Mouse (Mus musculus) hindbrain, postnatal 0 days (tissue): ENCODE data around the gene D8Ertd738e. TPM values are rescaled to one million over a fixed set of nuclear protein-coding genes. Genes with fewer than 3 reads are reported as not detected.

Source experiments
- ATAC-seq: fragments of 200-750 bp; cut with Nextera tagmentation; 2 replicates; pipeline ENCODE4 v1.8.0; 2017; ENCODE audit warnings: mild to moderate bottlenecking, moderate TSS enrichment, moderate library complexity
- DNase-seq: peaks from one replicate; pipeline ENCODE4 v3.0.0-alpha.2; 2015; ENCODE audit warnings: low spot score
- H3K27ac ChIP-seq: fragments of 300-500 bp; sonication (generic); 2 replicates; pipeline ENCODE4 v1.5.1; 2014; ENCODE audit warnings: mild to moderate bottlenecking
- H3K27me3 ChIP-seq: fragments of 300-500 bp; sonication (generic); 2 replicates; pipeline ENCODE4 v1.6.1; 2014; ENCODE audit warnings: low read length, mixed read lengths; ENCODE audit not compliant: insufficient read depth
- H3K36me3 ChIP-seq: fragments of 300-500 bp; sonication (generic); 2 replicates; pipeline ENCODE4 v1.6.1; 2014; ENCODE audit warnings: low read length, mixed read lengths; ENCODE audit not compliant: insufficient read depth
- H3K4me1 ChIP-seq: fragments of 300-500 bp; sonication (generic); 2 replicates; pipeline ENCODE4 v1.6.1; 2014; ENCODE audit warnings: antibody characterized with exemption, low read length, mixed read lengths; ENCODE audit not compliant: insufficient read depth
- H3K4me2 ChIP-seq: fragments of 300-500 bp; sonication (generic); 2 replicates; pipeline ENCODE4 v1.6.1; 2014; ENCODE audit warnings: low read depth, mild to moderate bottlenecking, low read length, moderate library complexity, mixed read lengths
- H3K4me3 ChIP-seq: fragments of 300-500 bp; sonication (generic); 2 replicates; pipeline ENCODE4 v1.5.1; 2014; ENCODE audit warnings: low read length
- H3K9ac ChIP-seq: fragments of 300-500 bp; sonication (generic); replicated peaks from 2 replicates; pipeline ENCODE4 v1.6.1; 2014; ENCODE audit warnings: mild to moderate bottlenecking, low read length, moderate library complexity, mixed read lengths
- H3K9me3 ChIP-seq: fragments of 300-500 bp; sonication (generic); 2 replicates; pipeline ENCODE4 v1.6.1; 2016; ENCODE audit warnings: low read length, mixed read lengths
- CTCF ChIP-seq: IDR thresholded peaks from 2 replicates; pipeline ENCODE4 v1.5.1; 2016; ENCODE audit warnings: antibody characterized with exemption, control low read depth, low read depth
- WGBS: fragments of 180-500 bp; shearing (Covaris S2); extraction: QIAGEN DNeasy Blood & Tissue Kit; methylation state at CpG from one replicate; pipeline ENCODE4 v1.1.7; 2014; 5-methylcytosine and 5-hydroxymethylcytosine counted together
- polyA plus RNA-seq: library from polyadenylated mRNA; unstranded; fragments of >200 nt; fragmentation: Nextera tagmentation; extraction: Ambion mirVana; gene quantifications from 2 replicates; pipeline ENCODE4 v1.2.1, GENCODE M21; 2015
- total RNA-seq: library from RNA; depleted of rRNA; stranded (reverse); fragments of >200 nt; gene quantifications from 2 replicates; pipeline ENCODE4 v1.2.3, GENCODE M21; 2014

Gene D8Ertd738e
- total and polyA plus RNA-seq, 2 experiments from 2014 or later = 69.4 to 318 TPM

DNA sequence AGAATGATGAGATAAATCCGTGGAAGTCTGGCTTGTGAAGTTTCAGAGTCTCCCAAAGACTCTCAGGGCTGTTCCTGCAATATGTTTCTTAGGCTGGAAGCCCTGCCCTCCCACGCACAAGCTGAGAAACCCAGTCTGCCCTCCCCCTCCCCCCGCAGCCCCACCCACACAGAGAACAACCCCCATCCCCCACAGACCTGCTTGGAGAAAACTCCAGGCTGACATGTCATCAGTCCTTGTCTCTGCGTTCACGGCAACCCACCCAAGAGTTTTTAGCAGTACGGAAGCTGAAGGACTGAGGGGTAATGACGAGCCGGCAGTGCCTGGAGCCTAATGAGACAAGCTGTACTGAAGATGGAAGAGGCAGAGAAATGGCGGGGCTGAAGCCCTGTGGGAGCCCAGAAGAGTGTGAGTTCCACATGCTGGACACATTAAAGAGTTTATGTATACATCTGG is 35.1 kb upstream of the D8Ertd738e start:
- Histone ChIP-seq H3K9me3 (no peaks in the 10 kb centered on the region), H3K9ac (no peak overlapping the region), H3K27me3 (no peaks in the 10 kb centered on the region), H3K36me3 (no peaks in the 10 kb centered on the region), H3K4me3 (no peak overlapping the region), H3K4me1 (no peaks in the 10 kb centered on the region), H3K4me2 (peak overlapping the region; percentile 22; the same call in 1 of the 2 replicates), H3K27ac (no peak overlapping the region)
- 28% methylated on average over 9 of the region's 9 CpGs for WGBS
- TF ChIP-seq CTCF = no peak
- DNase-seq (no peak), ATAC-seq (no peak)

DNA sequence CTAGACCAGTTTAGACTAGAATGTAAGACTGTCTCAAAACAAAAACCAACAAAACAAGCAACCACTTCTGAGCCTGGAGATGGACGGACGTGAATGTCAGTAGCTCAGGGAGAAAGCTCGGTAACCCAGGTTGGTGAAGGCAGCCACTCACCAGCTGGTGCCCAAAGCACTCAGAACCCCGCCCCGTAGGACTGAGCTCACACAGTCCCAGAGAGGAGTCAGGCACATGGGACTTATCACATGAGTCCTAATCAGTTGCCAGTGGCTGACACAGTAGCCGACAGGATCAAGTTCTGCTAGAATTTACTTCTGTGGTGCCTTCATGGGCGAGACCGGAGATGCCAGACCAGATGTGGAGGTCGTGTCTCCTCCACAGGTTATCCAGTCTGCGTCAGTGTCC is 31.3 kb upstream of the D8Ertd738e start:
- no peaks in the 10 kb centered on the region for H3K9me3 ChIP-seq
- no peak overlapping the region for H3K27ac ChIP-seq
- H3K36me3 ChIP-seq = no peaks in the 10 kb centered on the region
- H3K9ac ChIP-seq = no peak overlapping the region
- no peaks in the 10 kb centered on the region for H3K27me3 ChIP-seq
- no peak for DNase-seq
- H3K4me3 ChIP-seq = no peak overlapping the region
- H3K4me2 ChIP-seq = no peak overlapping the region
- TF ChIP-seq CTCF = no peak
- no peaks in the 10 kb centered on the region for H3K4me1 ChIP-seq
- 77% methylated on average over 10 of the region's 10 CpGs for WGBS
- no peak for ATAC-seq

DNA sequence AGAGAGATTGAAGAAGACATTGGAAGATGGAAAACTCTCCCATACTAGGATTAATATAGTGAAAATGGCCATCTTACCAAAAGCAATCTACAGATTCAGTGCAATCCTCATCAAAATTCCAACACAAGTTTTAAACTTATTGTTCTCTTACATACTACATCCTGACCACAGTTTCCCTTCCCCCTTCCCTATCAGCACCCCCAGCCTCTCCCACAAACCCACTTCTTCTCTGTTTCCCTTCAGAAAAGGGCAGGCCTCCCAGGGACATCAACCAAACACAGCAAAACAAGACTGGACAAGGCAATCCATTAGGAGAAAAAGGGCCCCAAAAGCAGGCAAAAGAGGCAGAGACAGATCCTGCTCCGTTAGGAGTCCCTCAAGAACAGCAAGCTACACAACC is 26.9 kb upstream of the D8Ertd738e start:
- H3K36me3 ChIP-seq = no peaks in the 10 kb centered on the region
- ATAC-seq (no peak), DNase-seq (no peak)
- H3K4me2 ChIP-seq = no peak overlapping the region
- H3K9ac ChIP-seq = no peak overlapping the region
- H3K4me1 ChIP-seq = no peaks in the 10 kb centered on the region
- no peak for TF ChIP-seq CTCF
- H3K4me3 ChIP-seq = no peak overlapping the region
- H3K9me3 ChIP-seq = no peaks in the 10 kb centered on the region
- no peaks in the 10 kb centered on the region for H3K27me3 ChIP-seq
- 48% methylated on average over 1 of the region's 1 CpGs for WGBS
- H3K27ac ChIP-seq = no peak overlapping the region

DNA sequence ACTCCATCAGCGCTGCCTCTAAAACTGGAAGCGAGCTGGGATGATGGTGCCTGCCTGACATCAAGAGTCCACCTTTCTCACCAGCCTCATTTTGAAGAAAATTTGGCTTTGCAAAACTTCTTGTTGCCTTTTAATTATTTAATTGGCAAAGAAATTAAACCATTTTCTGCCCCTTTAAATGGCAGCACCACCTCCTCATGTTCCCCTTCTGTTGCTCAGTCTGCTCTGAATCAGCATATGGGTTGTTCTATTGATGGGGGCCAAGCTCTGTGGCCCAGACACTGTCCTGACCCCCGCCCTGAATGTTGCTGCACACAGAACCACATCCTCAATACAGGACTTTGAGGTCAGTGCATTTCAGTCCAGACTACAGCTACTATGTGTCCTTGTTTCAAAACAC is 24.4 kb upstream of the D8Ertd738e start:
- H3K36me3 ChIP-seq = no peaks in the 10 kb centered on the region

DNA sequence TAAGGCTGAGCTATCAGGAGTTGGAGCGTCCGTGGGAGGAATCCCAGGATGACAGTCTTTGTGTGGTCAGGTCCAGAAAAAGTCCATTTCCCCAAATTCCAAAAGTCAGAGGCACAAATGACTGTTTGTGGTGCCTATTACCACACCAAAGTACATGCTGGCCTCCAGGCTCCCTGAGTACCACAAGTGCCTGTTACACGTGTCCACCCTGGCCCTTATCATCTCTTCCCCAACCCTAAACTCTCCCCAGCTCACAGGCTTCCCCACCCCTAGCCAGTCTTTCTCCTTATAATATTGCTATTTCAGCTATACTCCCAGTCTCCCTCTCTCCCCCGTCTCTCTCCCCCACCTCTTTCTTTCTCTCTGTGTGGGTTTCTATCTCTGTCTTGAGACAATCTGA is 22.8 kb upstream of the D8Ertd738e start:
- DNase-seq (no peak), ATAC-seq (no peak)
- 80% methylated on average over 4 of the region's 4 CpGs for WGBS
- H3K4me3 ChIP-seq = no peak overlapping the region
- peaks cover 5% of the 10 kb centered on the region for H3K4me1 ChIP-seq
- no peaks in the 10 kb centered on the region for H3K9me3 ChIP-seq
- no peaks in the 10 kb centered on the region for H3K27me3 ChIP-seq
- no peak overlapping the region for H3K4me2 ChIP-seq
- H3K9ac ChIP-seq = no peak overlapping the region
- H3K36me3 ChIP-seq = no peaks in the 10 kb centered on the region
- TF ChIP-seq CTCF = no peak
- no peak overlapping the region for H3K27ac ChIP-seq

More for the DNA sequence above, 24.4 kb upstream of the D8Ertd738e start:
- Histone ChIP-seq H3K9me3 (no peaks in the 10 kb centered on the region), H3K27ac (no peak overlapping the region), H3K4me2 (no peak overlapping the region), H3K9ac (no peak overlapping the region), H3K27me3 (no peaks in the 10 kb centered on the region), H3K4me3 (no peak overlapping the region), H3K4me1 (peaks cover 5% of the 10 kb centered on the region)
- no peak for ATAC-seq
- no peak for TF ChIP-seq CTCF
- no peak for DNase-seq
- 82% methylated on average over 3 of the region's 3 CpGs for WGBS

DNA sequence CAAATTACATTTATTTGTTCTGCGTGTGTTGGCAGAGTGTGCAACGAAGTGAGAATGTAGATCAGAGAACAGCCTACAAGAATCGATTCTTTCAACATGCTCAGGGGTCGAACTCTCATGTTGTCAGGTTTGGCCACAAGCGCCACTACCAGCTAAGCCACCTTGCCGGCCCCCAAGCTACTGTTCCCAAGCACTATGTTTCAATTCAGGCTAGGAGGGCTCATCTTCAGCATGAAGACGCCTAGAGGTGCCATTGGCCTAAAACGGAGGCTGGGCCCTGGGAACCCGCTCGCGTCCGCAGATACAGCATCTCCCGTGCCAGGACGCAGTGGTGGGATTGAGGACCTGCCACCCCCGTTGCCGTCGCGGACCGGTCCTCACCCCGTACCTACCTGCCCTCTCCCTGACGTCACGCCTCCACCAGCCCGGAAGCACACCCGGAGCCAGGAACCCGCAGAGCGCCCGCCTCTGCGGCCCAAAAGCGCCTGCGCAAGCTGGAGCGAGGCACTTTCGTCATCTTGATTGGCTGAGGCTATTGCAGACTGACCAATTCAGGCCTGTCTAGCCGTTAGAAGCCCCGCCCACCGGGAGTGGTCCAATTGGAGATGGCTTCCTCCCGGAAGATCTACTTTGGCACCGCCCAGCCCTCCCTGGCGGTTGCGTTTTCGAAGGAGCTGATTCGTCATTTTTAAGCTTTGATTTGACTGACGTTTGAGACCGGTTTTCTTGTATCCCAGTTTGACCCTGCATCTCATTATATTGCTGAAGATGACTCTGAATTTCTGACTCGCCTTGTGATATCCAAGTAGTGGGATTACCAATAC is 20.6 kb upstream of the D8Ertd738e start, which contains the start of gene Ccdc130:
Gene Ccdc130 (minus strand): TSS at position 431 of the 824 bp plus-strand sequence.
- TF ChIP-seq CTCF = no peak
- peaks cover 14% of the 10 kb centered on the region for H3K36me3 ChIP-seq
- peak within 1 kb of the TSS; percentile 81 for H3K27ac ChIP-seq
- DNase-seq (peak; percentile 100), ATAC-seq (peak; percentile 99)
- peak within 1 kb of the TSS; percentile 80 for H3K4me3 ChIP-seq
- H3K9me3 ChIP-seq = no peaks in the 10 kb centered on the region
- H3K9ac ChIP-seq = peak within 1 kb of the TSS; percentile 82
- WGBS = under 1% methylated on average over 44 of the region's 44 CpGs
- no peaks in the 10 kb centered on the region for H3K27me3 ChIP-seq
- H3K4me1 ChIP-seq = peaks cover 5% of the 10 kb centered on the region
- peak within 1 kb of the TSS; percentile 85 for H3K4me2 ChIP-seq

DNA sequence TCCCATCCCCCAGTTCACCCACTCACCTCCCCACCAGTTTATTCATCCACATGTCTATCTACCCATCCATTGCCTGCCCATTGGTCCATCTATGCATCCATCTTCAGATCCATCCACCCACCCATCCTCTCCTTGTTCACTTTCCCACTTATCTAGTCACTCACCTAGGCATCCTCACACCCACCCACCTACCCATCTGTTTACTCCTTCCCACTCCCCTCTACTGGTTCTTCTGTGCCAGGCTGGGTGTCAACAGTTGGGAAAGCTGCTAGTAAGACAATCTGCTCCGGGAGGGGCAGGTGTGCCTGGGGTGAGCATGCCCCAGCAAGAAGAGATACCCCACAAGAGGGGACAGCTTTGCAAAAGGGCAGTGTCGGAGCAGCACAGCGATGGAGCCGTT is 11.6 kb upstream of the D8Ertd738e start:
- H3K4me3 ChIP-seq = no peak overlapping the region
- no peak for TF ChIP-seq CTCF
- peaks cover 8% of the 10 kb centered on the region; the same call in 1 of the 2 replicates for H3K4me1 ChIP-seq
- H3K27ac ChIP-seq = no peak overlapping the region
- ATAC-seq (no peak), DNase-seq (no peak)
- no peaks in the 10 kb centered on the region for H3K9me3 ChIP-seq
- WGBS = 95% methylated on average over 4 of the region's 4 CpGs
- no peaks in the 10 kb centered on the region for H3K27me3 ChIP-seq
- peaks cover 75% of the 10 kb centered on the region for H3K36me3 ChIP-seq
- H3K4me2 ChIP-seq = no peak overlapping the region
- H3K9ac ChIP-seq = no peak overlapping the region
